Mouse (Mus musculus) brain, embryonic 14.5 days (tissue): ENCODE results near the gene P3h1. TPM values are rescaled to one million over a fixed set of nuclear protein-coding genes. Genes with fewer than 3 reads are reported as not detected.

ENCODE experiments used
- DNase-seq: peaks from one replicate; pipeline ENCODE4 v3.0.0-alpha.2; 2011; ENCODE audit warnings: low read depth
- CTCF ChIP-seq: fragments of 200-500 bp; IDR thresholded peaks from 2 replicates; pipeline ENCODE4 v1.5.1; 2012; ENCODE audit warnings: inconsistent platforms, mild to moderate bottlenecking, moderate library complexity, borderline replicate concordance; ENCODE audit not compliant: insufficient read depth, insufficient read length; ENCODE audit errors: extremely low read depth
- POLR2A ChIP-seq: fragments of 200-500 bp; IDR thresholded peaks from 2 replicates; pipeline ENCODE4 v1.6.1; 2012; ENCODE audit warnings: mild to moderate bottlenecking, inconsistent platforms, borderline replicate concordance; ENCODE audit not compliant: poor library complexity, insufficient read depth, insufficient read length, severe bottlenecking; ENCODE audit errors: extremely low read depth
- polyA plus RNA-seq: library from polyadenylated mRNA; depleted of rRNA; stranded (reverse); fragments of >200 nt; gene quantifications from 2 replicates; pipeline ENCODE4 v1.2.3, GENCODE M21; 2012; rRNA removed

The P3h1 gene
- 23.2 and 24.4 TPM in 2 replicates for polyA plus RNA-seq

DNA sequence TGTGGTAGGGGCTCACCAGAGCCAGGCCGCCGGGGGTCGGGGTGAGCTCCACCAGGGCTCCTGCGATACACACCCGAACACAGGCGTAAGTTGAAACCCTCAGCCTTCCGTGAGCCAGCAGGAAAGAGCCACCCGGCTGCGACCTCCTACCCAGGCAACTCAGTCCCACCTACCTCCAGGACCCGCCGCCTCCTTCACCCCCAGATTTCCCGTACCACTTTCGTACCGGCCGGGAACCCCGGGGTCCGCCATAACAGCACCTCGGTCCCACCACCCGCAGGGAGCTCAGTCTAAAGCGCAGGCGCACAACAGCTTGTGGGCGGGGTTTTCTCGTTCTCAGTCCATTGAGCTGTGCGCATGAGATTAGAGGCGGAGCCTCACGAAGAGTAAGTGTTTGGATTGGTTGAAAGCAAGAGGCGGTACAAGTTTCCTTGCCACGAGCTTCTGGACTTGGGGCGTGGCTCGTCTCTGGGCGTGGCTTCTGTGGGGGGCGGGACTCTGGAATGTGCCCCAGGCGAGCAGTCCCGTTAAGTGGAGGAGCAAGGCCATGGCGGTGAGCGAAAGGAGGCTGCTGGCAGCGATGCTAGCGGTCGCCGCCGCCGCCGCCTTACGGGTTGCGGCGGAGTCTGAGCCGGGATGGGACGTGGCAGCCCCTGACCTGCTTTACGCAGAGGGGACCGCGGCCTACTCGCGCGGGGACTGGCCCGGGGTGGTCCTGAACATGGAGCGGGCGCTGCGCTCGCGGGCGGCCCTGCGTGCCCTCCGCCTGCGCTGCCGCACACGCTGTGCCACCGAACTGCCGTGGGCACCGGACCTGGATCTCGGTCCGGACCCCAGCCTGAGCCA lies at the start of gene P3h1, which contains the start of gene AU022252:
P3h1 (plus strand) TSS at position 506 of the 846 bp plus-strand sequence.
AU022252 (minus strand) TSS at position 303 of the 846 bp plus-strand sequence.
- TF ChIP-seq POLR2A (peak; percentile 38; the same call in 1 of the 2 replicates), CTCF (no peak)

DNA sequence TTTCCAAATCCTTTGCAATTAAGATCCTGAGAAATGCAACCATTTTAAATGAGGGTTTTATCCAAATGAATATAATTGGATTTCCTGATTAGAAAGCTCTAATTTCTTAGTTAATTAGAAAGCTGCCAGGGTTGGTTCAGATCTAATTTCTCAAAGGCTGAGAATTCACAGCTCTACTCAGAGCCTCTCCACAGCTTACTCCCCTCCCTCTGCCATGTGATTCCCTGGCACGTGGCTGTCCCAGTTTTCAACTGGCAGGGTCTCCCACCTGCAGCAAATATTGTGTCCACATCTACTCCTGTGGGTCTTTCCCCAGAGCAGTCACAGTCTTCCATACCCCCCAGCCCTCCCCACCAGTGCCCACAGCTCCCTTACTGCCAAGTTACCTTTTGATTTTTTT lies 49.2 kb upstream of the P3h1 start:
- no peak for TF ChIP-seq POLR2A
- TF ChIP-seq CTCF: no peak

More for the DNA sequence above, at the start of gene P3h1, which contains the start of gene AU022252:
- DNase-seq: peak; percentile 99

DNA sequence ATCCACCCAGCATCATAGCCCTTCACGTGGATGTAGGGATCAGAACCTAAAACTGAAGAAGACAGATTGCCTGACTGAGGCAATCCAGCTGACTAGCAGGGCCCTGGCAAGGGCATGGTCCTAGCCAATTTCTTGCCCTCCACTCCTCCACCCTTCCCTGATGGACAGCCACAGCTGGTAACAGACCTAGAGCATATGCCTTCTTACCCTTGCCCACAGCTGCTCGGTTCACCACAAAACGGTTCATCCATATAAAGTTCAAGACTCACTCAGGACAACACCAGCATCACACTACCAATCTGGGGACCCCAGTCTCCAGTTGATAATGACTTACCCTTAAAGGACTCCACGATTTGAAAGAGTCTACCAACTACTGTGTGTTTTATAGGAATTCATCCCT lies 46.9 kb upstream of the P3h1 start:
- TF ChIP-seq CTCF: no peak
- TF ChIP-seq POLR2A: no peak
- no peak for DNase-seq

More for the DNA sequence above, 49.2 kb upstream of the P3h1 start:
- no peak for DNase-seq

DNA sequence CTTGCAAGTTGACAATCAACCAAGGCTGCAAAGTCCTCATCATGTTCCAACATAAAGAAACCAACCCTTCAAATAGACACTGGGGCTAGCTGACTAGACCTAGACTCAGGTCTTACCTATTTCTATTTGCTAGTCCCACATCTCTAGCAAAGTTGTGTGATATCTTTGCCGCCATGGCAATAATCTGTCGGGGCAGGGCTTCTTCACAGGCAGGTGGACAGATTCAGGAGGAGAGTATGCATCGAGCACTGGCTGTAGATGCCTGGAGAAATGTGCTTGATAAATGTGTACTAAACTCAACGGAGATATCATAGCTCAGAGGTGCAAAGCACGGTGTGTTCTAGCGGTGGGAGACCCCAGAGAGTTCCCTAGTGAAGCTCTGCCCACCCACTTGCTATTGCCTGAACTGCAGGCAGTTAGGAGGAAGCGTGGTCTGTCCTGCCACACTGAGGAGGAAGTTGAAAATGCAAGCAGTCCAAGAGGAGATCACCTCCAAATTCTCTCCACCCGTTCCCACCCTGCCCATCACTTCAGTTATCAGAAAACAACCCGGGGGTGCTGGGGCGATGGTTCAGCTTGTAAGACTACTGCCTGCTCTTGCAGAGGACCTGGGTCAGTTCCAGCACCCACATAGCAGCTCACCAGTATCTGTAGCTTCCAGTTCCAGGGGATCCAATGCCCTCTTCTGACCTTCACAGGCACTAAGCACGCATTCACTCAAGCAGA lies 44.5 kb upstream of the P3h1 start:
- DNase-seq: no peak
- TF ChIP-seq CTCF: peak; percentile 26; the same call in 1 of the 2 replicates
- TF ChIP-seq POLR2A: no peak

DNA sequence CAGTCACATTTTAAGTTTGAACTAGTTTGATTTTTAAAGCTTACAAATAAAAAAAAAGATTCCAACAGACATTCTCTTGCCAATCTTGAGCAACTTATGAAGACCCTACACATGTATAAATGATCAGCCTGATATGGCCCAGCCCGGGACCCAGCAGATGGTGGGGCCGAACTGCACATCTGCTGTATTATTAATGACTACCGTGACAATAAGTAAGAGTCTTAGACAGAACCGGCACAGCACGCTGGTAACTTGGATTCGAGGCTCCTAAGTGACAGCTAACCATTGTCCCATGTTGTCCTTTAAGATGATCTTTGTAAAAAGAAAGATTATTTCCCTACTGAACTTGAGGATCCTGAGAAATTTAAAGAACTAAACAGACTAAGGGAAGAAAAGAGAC lies 43.3 kb upstream of the P3h1 start:
- DNase-seq: no peak
- TF ChIP-seq POLR2A: no peak
- no peak for TF ChIP-seq CTCF

DNA sequence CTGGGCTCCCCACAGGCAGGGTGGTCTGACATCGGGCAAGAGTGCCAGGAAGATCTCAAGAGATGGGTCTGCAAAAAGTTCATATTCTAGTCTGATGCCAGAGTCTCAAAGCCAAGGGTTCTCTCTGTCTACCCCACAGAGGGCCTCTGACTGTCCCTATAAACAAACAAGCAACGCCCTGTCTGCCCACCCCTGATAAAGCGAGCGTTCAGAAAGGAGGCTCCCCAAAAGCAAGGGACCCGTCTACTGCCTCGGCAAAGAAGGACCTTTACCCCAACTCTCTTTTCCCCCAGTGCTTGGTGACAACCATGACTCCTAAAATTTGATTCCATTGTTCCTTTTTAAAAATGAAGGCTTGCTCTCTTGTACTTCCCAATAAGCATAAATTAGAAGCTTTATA lies 42.9 kb upstream of the P3h1 start, which contains the start of gene Ermap:
Ermap (minus strand) TSS at position 148 of the 400 bp plus-strand sequence.
- DNase-seq: no peak
- TF ChIP-seq CTCF (no peak), POLR2A (no peak)

DNA sequence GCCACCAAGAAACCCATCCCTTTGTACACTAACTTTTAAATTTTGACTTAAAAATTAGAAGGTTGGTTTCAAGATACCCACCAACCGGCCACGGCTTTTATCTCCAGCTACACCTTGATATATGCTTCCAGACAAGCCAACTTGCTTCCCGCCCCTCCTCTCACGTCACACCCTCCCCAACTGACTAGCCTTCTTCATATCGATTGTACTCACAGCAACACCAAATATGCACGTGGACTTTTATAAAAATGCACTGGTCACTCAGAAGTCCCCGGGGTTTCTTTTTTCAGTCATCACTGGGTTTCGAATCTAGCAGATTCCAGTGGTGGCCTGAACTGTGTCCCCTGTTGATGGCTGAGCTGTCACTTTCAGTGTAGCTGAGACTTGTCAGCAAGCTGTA lies 42.1 kb upstream of the P3h1 start:
- TF ChIP-seq CTCF (no peak), POLR2A (no peak)

DNA sequence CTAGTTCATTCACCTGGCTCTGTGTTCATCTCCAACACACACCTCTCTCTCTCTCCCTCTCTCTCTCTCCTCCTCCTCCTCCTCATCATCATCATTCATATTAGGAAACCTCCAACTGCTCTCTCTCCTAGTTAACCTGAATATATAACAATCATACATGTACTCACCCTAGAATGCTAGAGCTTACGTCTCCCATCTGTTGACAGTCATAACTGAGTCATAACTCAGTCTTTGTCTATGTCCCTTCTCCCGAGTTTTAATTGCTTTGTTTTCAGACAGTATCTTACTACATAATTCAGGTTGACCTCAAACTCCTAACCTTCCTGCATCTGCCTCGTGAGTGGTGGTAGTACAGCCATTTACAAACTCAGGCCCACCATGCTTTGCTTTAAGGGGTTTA lies 41.4 kb upstream of the P3h1 start:
- TF ChIP-seq CTCF: no peak
- DNase-seq: no peak

More for the DNA sequence above, 42.1 kb upstream of the P3h1 start:
- DNase-seq: no peak

DNA sequence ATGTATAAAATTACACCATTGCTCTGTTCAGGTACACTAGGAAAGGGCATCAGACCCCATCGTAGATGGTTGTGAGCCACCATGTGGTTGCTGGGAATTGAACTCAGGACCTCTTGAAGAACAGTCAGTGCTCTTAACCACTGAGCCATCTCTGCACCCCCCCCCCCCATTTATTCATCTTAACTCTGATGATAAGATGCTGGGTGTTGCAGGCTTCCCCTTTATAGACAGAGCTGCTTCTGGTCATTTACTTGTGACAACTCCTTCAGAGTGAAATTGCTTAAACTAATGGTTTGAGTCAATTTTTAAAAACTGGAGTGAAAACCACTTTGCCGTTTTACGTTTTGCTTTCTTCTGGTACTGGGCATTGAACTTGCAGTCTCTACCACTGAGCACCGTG lies 40.0 kb upstream of the P3h1 start:
- DNase-seq: no peak
- TF ChIP-seq POLR2A: no peak
- no peak for TF ChIP-seq CTCF

DNA sequence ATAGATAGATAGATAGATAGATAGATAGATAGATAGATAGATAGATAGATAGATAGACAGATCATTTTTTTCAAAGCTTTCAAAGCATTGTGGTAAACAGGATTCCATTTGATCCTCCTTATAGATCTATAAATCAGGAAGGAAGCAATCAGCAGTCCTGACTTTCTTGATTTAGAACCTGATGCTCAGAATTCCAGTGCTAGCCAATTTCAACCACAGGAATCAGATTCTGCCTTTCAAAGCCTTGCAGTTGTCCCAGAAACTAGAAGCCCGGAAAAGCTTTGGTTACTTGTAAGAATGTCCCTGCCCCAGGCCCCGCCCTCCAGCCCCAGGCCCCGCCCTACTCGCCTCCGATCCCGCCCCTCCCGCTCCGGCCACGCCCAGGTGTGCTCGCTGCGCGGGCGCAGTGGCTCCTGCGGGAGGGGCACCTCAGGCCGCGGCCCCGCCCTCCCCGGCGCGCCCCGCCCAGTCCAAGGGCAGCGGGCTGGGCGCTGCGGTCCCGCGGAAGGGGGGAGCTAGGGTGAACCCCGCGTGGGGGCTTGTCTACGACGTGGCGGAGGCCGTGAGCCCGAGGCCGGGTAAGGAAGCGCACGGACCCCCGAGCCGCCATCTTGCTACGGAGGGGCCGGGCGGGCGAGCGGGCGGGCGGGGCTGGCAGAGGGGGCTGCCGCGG lies 37.7 kb upstream of the P3h1 start, which contains the start of gene Svbp:
Svbp (plus strand) TSS at position 398 of the 673 bp plus-strand sequence.
- peak; percentile 95 for DNase-seq
- TF ChIP-seq CTCF (no peak), POLR2A (peak; percentile 73)

DNA sequence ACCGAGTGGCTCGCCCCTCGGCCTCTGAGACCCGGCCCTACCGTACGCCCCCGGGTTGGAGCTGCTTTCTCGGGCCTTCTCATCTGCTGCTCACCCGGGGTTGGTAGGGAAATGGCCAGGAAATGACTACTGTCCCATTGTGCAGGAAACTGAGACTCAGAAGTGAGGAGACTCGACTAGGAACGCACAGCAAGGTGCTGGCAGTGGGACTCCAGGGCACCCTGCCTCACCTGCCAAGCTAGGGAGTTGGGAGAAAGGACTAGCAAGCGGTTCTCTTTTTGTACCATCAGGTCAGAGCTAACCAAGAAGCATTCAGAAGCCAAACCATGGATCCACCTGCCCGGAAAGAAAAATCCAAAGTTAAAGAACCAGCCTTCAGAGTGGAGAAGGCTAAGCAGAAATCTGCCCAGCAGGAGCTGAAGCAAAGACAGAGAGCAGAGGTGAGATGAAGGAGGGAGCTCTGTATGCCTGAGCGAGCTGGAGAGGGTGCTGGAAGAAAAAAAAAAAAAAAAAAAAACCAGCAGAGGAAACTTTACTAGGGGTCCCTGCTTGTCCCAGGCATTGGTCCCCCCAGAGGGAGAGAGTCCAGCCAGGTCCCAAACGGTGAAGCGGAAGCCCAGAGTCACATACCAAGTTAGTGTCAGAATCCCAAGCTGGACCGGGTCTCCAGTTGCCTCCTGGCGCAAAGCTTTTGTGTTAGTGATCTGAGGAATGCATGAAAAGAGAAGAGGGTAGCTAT lies 37.0 kb upstream of the P3h1 start:
- DNase-seq: no peak
- TF ChIP-seq POLR2A (no peak), CTCF (no peak)

DNA sequence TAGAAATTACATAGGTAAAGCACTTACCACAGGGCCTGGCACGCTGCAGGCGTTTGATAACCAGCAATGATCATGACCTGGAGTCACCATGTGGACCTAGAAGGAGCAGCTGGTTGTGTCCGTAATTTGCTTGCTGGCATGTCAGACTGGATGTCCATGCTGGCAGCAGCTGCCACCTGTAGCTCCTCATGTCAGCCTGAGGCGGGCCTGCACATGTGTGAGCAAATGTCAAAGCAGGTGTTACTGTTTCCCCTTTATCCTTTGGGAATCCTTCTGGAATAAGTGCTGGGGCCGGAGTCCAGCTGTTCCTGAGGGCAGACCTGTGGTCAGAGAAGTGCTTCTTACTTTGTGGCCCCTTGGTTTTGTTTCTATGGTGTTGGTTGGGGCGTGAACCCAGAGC lies 34.6 kb upstream of the P3h1 start:
- DNase-seq: no peak

More for the DNA sequence above, 34.6 kb upstream of the P3h1 start:
- TF ChIP-seq POLR2A (no peak), CTCF (no peak)
